Mouse (Mus musculus): ENCODE measurements at regions not wholly inside any gene's neighbourhood (a gene's known extent, or its start where the extent isn't known, plus 50 kb on each side); places are given as distances from the start of the nearest gene placed in this dataset.

GRCm38 (mm10) chr10:43693974-43694373 is 115.9 kb downstream of the Cd24a start:
- dilution Hi-C loops (cut with MboI; ENCODE audit: extremely low pct_ligation_motif_present, extremely low pct_unique_long_range_greater_than_20kb, low sequenced_read_pairs), result no loop called here
- Histone ChIP-seq H3K27me3 (replicated peaks) (no peaks in the 10 kb centered on the region), H3K4me2 (ENCODE audit: insufficient read depth, low read depth, poor library complexity, severe bottlenecking) (no peak overlapping the region), H3K9me3 (replicated peaks; ENCODE audit: low read length) (no peaks in the 10 kb centered on the region), H3K79me2 (replicated peaks; ENCODE audit: control insufficient read depth, extremely low read depth, insufficient read depth, poor library complexity, severe bottlenecking) (no peaks in the 10 kb centered on the region), H3K36me3 (replicated peaks in 1 of 2; ENCODE audit: control insufficient read depth in 1 of 2, insufficient read depth in 1 of 2, low read length in 1 of 2) (no peaks in the 10 kb centered on the region), H3K4me1 (ENCODE audit: control insufficient read depth in 1 of 2, insufficient read depth in 2 of 2) (peaks cover 2 to 6% of the 10 kb centered on the region in 2 experiments; a peak in 2 of 4 replicates), H3K27ac (ENCODE audit: insufficient read depth, low read depth) (no peak overlapping the region), H3K4me3 (replicated peaks in 1 of 3; ENCODE audit: low read depth in 2 of 3, low read length in 2 of 3, poor library complexity in 1 of 3) (no peak overlapping the region), H3K9ac (ENCODE audit: insufficient read depth, low read depth) (no peak overlapping the region)
- TF ChIP-seq IRF4 (IDR thresholded peaks at IDR 0.05; ENCODE audit: low read depth, low read length), result no peak
- no peak for TF ChIP-seq TBP (conservative IDR thresholded peaks at IDR 0.05; ENCODE audit: low read depth, low read length)
- TF ChIP-seq MAX (IDR thresholded peaks at IDR 0.05; ENCODE audit: low read length), result no peak
- TF ChIP-seq MYC (IDR thresholded peaks at IDR 0.05; ENCODE audit: low read depth, low read length), result no peak
- TF ChIP-seq POLR2AphosphoS2 (IDR thresholded peaks at IDR 0.05; ENCODE audit: low read depth, low read length), result no peak
- DNase-seq (ENCODE audit: extremely low read depth), result no peak
- in situ Hi-C loops (cut with MboI; ENCODE audit: low pct_ligation_motif_present, low pct_unique_long_range_greater_than_20kb, low sequenced_read_pairs), result no loop called here

GRCm38 (mm10) chr10:43694508-43694907 is 116.4 kb downstream of the Cd24a start:
- Histone ChIP-seq H3K4me1 (ENCODE audit: control insufficient read depth in 1 of 2, insufficient read depth in 2 of 2) (peaks cover 2 to 6% of the 10 kb centered on the region in 2 experiments; a peak in 2 of 4 replicates), H3K9me3 (replicated peaks; ENCODE audit: low read length) (no peaks in the 10 kb centered on the region), H3K4me2 (ENCODE audit: insufficient read depth, low read depth, poor library complexity, severe bottlenecking) (no peak overlapping the region), H3K27me3 (replicated peaks) (no peaks in the 10 kb centered on the region), H3K27ac (ENCODE audit: insufficient read depth, low read depth) (no peak overlapping the region), H3K79me2 (replicated peaks; ENCODE audit: control insufficient read depth, extremely low read depth, insufficient read depth, poor library complexity, severe bottlenecking) (no peaks in the 10 kb centered on the region), H3K9ac (ENCODE audit: insufficient read depth, low read depth) (no peak overlapping the region), H3K4me3 (replicated peaks in 1 of 3; ENCODE audit: low read depth in 2 of 3, low read length in 2 of 3, poor library complexity in 1 of 3) (no peak overlapping the region), H3K36me3 (replicated peaks in 1 of 2; ENCODE audit: control insufficient read depth in 1 of 2, insufficient read depth in 1 of 2, low read length in 1 of 2) (no peaks in the 10 kb centered on the region)
- dilution Hi-C loops (cut with MboI; ENCODE audit: extremely low pct_ligation_motif_present, extremely low pct_unique_long_range_greater_than_20kb, low sequenced_read_pairs) (no loop called here), in situ Hi-C loops (cut with MboI; ENCODE audit: low pct_ligation_motif_present, low pct_unique_long_range_greater_than_20kb, low sequenced_read_pairs) (no loop called here)
- DNase-seq (ENCODE audit: extremely low read depth), result no peak
- TF ChIP-seq HCFC1 (IDR thresholded peaks at IDR 0.05; ENCODE audit: low read depth, low read length) (no peak), TBP (conservative IDR thresholded peaks at IDR 0.05; ENCODE audit: low read depth, low read length) (no peak), ETS1 (conservative IDR thresholded peaks at IDR 0.05; ENCODE audit: low read depth, low read length) (no peak), ZC3H11A (IDR thresholded peaks at IDR 0.05; ENCODE audit: low read depth, low read length) (no peak), JUN (IDR thresholded peaks at IDR 0.05; ENCODE audit: insufficient read depth, low read depth, low read length) (no peak), E2F4 (IDR thresholded peaks at IDR 0.05; ENCODE audit: insufficient replicate concordance, low read depth, low read length) (no peak), MYC (IDR thresholded peaks at IDR 0.05; ENCODE audit: low read depth, low read length) (no peak), TCF12 (IDR thresholded peaks at IDR 0.05; ENCODE audit: low read depth, low read length) (no peak), CHD1 (IDR thresholded peaks at IDR 0.05; ENCODE audit: low read depth, low read length) (no peak), MXI1 (IDR thresholded peaks at IDR 0.05; ENCODE audit: low read depth, low read length) (no peak), ELF1 (IDR thresholded peaks at IDR 0.05; ENCODE audit: low read depth, low read length) (no peak), CHD2 (IDR thresholded peaks at IDR 0.05; ENCODE audit: low read length) (no peak), GABPA (IDR thresholded peaks at IDR 0.05; ENCODE audit: insufficient replicate concordance, low read depth, low read length) (no peak), PAX5 (IDR thresholded peaks at IDR 0.05; ENCODE audit: low read length) (no peak), MAX (IDR thresholded peaks at IDR 0.05; ENCODE audit: low read length) (no peak), ZKSCAN1 (IDR thresholded peaks at IDR 0.05; ENCODE audit: borderline replicate concordance, low read depth, low read length) (no peak), BHLHE40 (IDR thresholded peaks at IDR 0.05; ENCODE audit: low read depth, low read length) (no peak), KAT2A (IDR thresholded peaks at IDR 0.05; ENCODE audit: insufficient replicate concordance, low read length) (no peak)
